ENCODE assay signal across 8 mouse cellular contexts in the genomic region with DNA sequence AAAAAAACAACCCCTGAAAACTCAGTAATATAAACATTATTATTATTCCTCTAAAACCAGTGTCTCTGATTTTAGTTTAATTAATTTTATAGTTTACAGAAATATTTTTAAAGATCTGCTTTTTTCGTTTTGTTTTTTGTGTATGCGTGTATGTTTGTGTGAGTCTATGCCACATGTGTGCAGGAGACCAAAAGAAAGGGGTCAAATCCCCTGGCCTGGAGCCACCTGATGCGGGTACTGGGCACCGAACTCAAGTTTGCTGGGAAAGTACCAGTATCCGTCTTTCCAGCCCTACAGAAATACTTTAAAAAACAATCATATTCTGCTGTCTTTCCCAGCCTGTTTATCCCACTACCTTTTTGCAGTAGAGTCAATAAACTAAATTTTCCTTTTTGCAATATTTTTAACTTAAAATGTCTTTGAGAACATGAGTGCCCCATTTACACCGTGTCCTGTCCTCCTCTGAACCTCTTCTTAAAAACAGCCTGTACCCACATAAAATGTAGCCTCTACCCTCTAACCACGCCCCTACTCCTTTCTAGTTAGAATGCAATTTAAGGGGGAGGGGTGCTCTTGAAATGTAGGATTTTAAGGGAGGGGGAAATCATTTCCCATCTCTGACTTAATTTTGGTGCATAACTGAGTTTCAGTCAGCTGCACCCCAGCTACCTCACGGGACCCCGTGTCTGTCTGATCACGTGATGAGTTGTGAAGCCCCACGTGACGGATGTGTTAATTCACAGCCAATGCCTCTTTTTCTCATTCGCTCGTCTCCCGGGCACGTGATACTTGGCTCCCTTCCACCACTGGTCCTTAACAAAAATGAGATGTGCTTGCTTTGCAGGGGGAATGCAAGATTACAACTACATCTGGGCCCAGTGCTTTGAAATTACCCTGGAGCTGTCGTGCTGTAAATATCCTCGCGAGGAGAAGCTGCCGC. TPM values are rescaled to one million over a fixed set of nuclear protein-coding genes. Genes with fewer than 3 reads are reported as not detected.
DNase-seq lines count a peak whose midpoint lies in the region; ATAC-seq and TF ChIP-seq lines count a peak whose summit lies in the region.

No protein-coding gene starts in this region.

- H3K9me3 ChIP-seq in hindbrain, embryonic 11.5 days (ENCODE audit: control insufficient read depth, low read length) = no peaks in the 10 kb centered on the region
- H3K9me3 ChIP-seq in lung, postnatal 0 days (ENCODE audit: low read length) = no peaks in the 10 kb centered on the region

- no peaks in the 10 kb centered on the region for H3K4me1 ChIP-seq in hindbrain, embryonic 11.5 days (replicated peaks; ENCODE audit: control insufficient read depth, insufficient read depth, low read length)
- H3K4me1 ChIP-seq in lung, postnatal 0 days (ENCODE audit: insufficient read depth, low read depth, low read length) = peaks cover 5% of the 10 kb centered on the region; the same call in 1 of the 2 replicates

- peak overlapping the region; percentile 47; the same call in 1 of the 2 replicates for H3K9ac ChIP-seq in hindbrain, embryonic 11.5 days (ENCODE audit: low read depth, low read length)
- no peak overlapping the region for H3K9ac ChIP-seq in lung, postnatal 0 days (replicated peaks; ENCODE audit: low read depth)

- TF ChIP-seq CTCF in lung, postnatal 0 days (IDR thresholded peaks at IDR 0.05) = no peak

- TF ChIP-seq EP300 in lung, postnatal 0 days (IDR thresholded peaks at IDR 0.05) = no peak

- peak; percentile 87 for ATAC-seq in hindbrain, embryonic 11.5 days (ENCODE audit: low FRiP score)
- peak; percentile 23; the same call in 1 of the 2 replicates for ATAC-seq in lung, postnatal 0 days

- H3K4me2 ChIP-seq in hindbrain, embryonic 11.5 days (replicated peaks; ENCODE audit: low read depth, low read length) = peak overlapping the region; percentile 49
- peak overlapping the region; percentile 30; the same call in 1 of the 2 replicates for H3K4me2 ChIP-seq in lung, postnatal 0 days (replicated peaks; ENCODE audit: low read depth, low read length)

- H3K4me3 ChIP-seq in hindbrain, embryonic 11.5 days (ENCODE audit: low read depth, low read length) = peak overlapping the region; percentile 27
- no peak overlapping the region; the same call in 1 of the 2 replicates for H3K4me3 ChIP-seq in lung, postnatal 0 days (ENCODE audit: low read depth, low read length)

- 43% methylated on average over 20 of the region's 20 CpGs for WGBS in hindbrain, embryonic 11.5 days
- 34% methylated on average over 20 of the region's 20 CpGs for WGBS in lung, postnatal 0 days

- H3K36me3 ChIP-seq in hindbrain, embryonic 11.5 days (ENCODE audit: control insufficient read depth, insufficient read depth, low read length) = no peaks in the 10 kb centered on the region
- 0 out of 2 replicates have a peak, but pooled peaks cover 4% of the 10 kb centered on the region for H3K36me3 ChIP-seq in lung, postnatal 0 days (ENCODE audit: insufficient read depth, low read length)

- no peak overlapping the region for H3K27ac ChIP-seq in hindbrain, embryonic 11.5 days (ENCODE audit: low read depth, low read length)
- no peak overlapping the region for H3K27ac ChIP-seq in lung, postnatal 0 days (ENCODE audit: low read length)

- peak; percentile 24 for DNase-seq in Muller cell, postnatal 12 days (ENCODE audit: inconsistent ontology term)
- DNase-seq in cerebellum, adult 9-10 months = peak; percentile 90
- peak; percentile 80 to 85 for DNase-seq in frontal cortex, adult 2 months (ENCODE audit: extremely low spot score in 1 of 2, low spot score in 1 of 2)
- DNase-seq in hindbrain, embryonic 11.5 days (ENCODE audit: low spot score) = peak; percentile 82
- DNase-seq in layer of hippocampus, adult 9-10 months (ENCODE audit: low spot score) = peak; percentile 76
- peak; percentile 58 for DNase-seq in lung, postnatal 0 days (ENCODE audit: low spot score)
- peak; percentile 75 for DNase-seq in retina, embryonic 14.5 days (ENCODE audit: low spot score)
- DNase-seq in c-Kit-positive CD71-positive TER-119-positive erythroid progenitor cells, embryonic 14.5 days (ENCODE audit: low spot score) = no peak

- H3K27me3 ChIP-seq in hindbrain, embryonic 11.5 days (ENCODE audit: control insufficient read depth, insufficient read depth, low read length) = no peaks in the 10 kb centered on the region
- no peaks in the 10 kb centered on the region for H3K27me3 ChIP-seq in lung, postnatal 0 days (replicated peaks; ENCODE audit: insufficient read depth, low read length)

RNA-seq across cellular contexts. Expression of gene Mdm2, which starts 35.2 kb away (rescaled TPM):
- 72.1 and 74.5 TPM in 2 replicates for polyA plus RNA-seq in frontal cortex, adult 2 months (2012; rRNA removed)
- polyA plus RNA-seq in hindbrain, embryonic 11.5 days (2014; fragmentation: Nextera tagmentation; extraction: Ambion mirVana) = 76.6 and 87.8 TPM in 2 replicates
- polyA plus RNA-seq in lung, postnatal 0 days (2015; fragmentation: Nextera tagmentation; extraction: Ambion mirVana) = 22.7 and 28.9 TPM in 2 replicates

RNA-seq across cellular contexts. Expression of gene Cpm, which starts 46.1 kb away (rescaled TPM):
- 3.5 and 3.9 TPM in 2 replicates for polyA plus RNA-seq in frontal cortex, adult 2 months (2012; rRNA removed)
- 6.0 and 6.3 TPM in 2 replicates for polyA plus RNA-seq in hindbrain, embryonic 11.5 days (2014; fragmentation: Nextera tagmentation; extraction: Ambion mirVana)
- polyA plus RNA-seq in lung, postnatal 0 days (2015; fragmentation: Nextera tagmentation; extraction: Ambion mirVana) = 215 and 250 TPM in 2 replicates

Comparison
In these comparisons a context has a peak if more than half of its experiments do, and no peak if none do; other contexts are left out.
1. RNA of gene Cpm, which starts 46.1 kb away (polyA plus RNA-seq): 215 to 250 TPM in lung, postnatal 0 days; 6.0 to 6.3 TPM in hindbrain, embryonic 11.5 days and 3.5 to 3.9 TPM in frontal cortex, adult 2 months; every median in the first group is over 10 times any median in the second.